11 mouse cellular contexts compared by ENCODE assay signal in the genomic region with DNA sequence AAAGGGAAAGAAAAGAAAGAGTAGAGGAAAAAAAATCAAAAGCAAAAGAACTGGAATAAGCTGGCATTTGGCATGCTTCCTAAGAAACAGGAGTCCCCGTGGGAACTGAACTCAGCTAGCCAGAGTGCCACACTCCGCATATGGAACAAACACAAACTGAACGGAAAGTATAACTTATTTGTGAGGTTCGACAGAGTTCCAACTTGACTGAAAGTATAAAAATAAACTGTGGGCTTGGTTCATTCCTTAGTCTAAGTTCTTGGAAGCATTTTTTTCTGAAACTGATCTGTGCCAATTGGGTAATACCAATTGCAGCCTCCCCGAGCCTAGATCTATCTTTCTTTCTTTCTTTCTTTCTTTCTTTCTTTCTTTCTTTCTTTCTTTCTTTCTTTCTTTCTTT.
"Had no signal": no experiment of that assay in that cellular context is flagged by ENCODE, and none has a peak within 500 bp of the region (broad histone marks: within the 10 kb centered on the region; RNA-seq: fewer than 3 reads in every experiment).

No protein-coding gene starts in this region.

- H3K9me3 ChIP-seq: limb, embryonic 10.5 days; liver, embryonic 15.5 days; lung, embryonic 15.5 days; midbrain, embryonic 15.5 days had no signal

- DNase-seq: kidney, postnatal 10 days; kidney, postnatal 4 days; right cerebral cortex, adult 18-20 months; right cerebral cortex, postnatal 25 days; thymus, postnatal 36 days had no signal

- ATAC-seq: midbrain, embryonic 15.5 days had no signal

- H3K27ac ChIP-seq: left cerebral cortex, adult 2 months; limb, embryonic 10.5 days; liver, embryonic 15.5 days; lung, embryonic 15.5 days; midbrain, embryonic 15.5 days had no signal

- H3K4me2 ChIP-seq: liver, embryonic 11.5 days; liver, embryonic 15.5 days; lung, embryonic 15.5 days; midbrain, embryonic 15.5 days had no signal

- H3K4me3 ChIP-seq: left cerebral cortex, adult 2 months; limb, embryonic 10.5 days; liver, embryonic 15.5 days; lung, embryonic 15.5 days; midbrain, embryonic 15.5 days had no signal

- H3K27me3 ChIP-seq: liver, embryonic 15.5 days; lung, embryonic 15.5 days; midbrain, embryonic 15.5 days had no signal

- H3K4me1 ChIP-seq: limb, embryonic 10.5 days; liver, embryonic 15.5 days; lung, embryonic 15.5 days; midbrain, embryonic 15.5 days had no signal

- H3K36me3 ChIP-seq: limb, embryonic 10.5 days; liver, embryonic 15.5 days; lung, embryonic 15.5 days had no signal

- H3K9ac ChIP-seq: liver, embryonic 15.5 days; lung, embryonic 15.5 days; midbrain, embryonic 15.5 days had no signal
